Mouse (Mus musculus): ENCODE data around the gene Mzt1. TPM values are rescaled to one million over a fixed set of nuclear protein-coding genes. Genes with fewer than 3 reads are reported as not detected.

Mzt1 gene
- polyA plus RNA-seq, 1 experiment from 2014 or later, result 106 TPM

- no peak for ATAC-seq (ENCODE audit: insufficient number of reproducible peaks, insufficient read depth, low FRiP score, low TSS enrichment)
- no peak overlapping the region for H3K9ac ChIP-seq
- H3K9me3 ChIP-seq, result no peaks in the 10 kb centered on the region
- no peak overlapping the region for H3K4me3 ChIP-seq
- WGBS, result 63% methylated on average over 8 of the region's 8 CpGs
- no peaks in the 10 kb centered on the region for H3K27me3 ChIP-seq
- no peak overlapping the region for H3K27ac ChIP-seq
- H3K4me1 ChIP-seq, result no peaks in the 10 kb centered on the region
- H3K36me3 ChIP-seq, result no peaks in the 10 kb centered on the region
- no peak overlapping the region for H3K4me2 ChIP-seq (replicated peaks)
These were observed 35.6 kb downstream of the Mzt1 start for GRCm38 (mm10) chr14:99010224-99010919.

GRCm38 (mm10) chr14:98994218-98994617, 51.7 kb downstream of the Mzt1 start, which contains the start of gene Rpl36a-ps1:
Rpl36a-ps1 (minus strand) TSS chr14:98994318.
- Histone ChIP-seq H3K36me3 (no peaks in the 10 kb centered on the region), H3K27me3 (no peaks in the 10 kb centered on the region), H3K4me2 (replicated peaks) (no peak within 1 kb of the TSS), H3K9me3 (0 out of 2 replicates have a peak, but pooled peaks cover 3% of the 10 kb centered on the region), H3K4me1 (no peaks in the 10 kb centered on the region), H3K4me3 (no peak within 1 kb of the TSS), H3K27ac (no peak within 1 kb of the TSS), H3K9ac (no peak within 1 kb of the TSS)
- 96% methylated on average over 7 of the region's 7 CpGs for WGBS
- ATAC-seq (ENCODE audit: insufficient number of reproducible peaks, insufficient read depth, low FRiP score, low TSS enrichment), result no peak

GRCm38 (mm10) chr14:98992482-98992881, 53.5 kb downstream of the Mzt1 start:
- H3K4me1 ChIP-seq, result no peaks in the 10 kb centered on the region
- 72% methylated on average over 2 of the region's 2 CpGs for WGBS

GRCm38 (mm10) chr14:98990636-98991035, 55.3 kb downstream of the Mzt1 start:
- Histone ChIP-seq H3K27ac (no peak overlapping the region), H3K4me2 (replicated peaks) (no peak overlapping the region), H3K9ac (no peak overlapping the region), H3K9me3 (no peaks in the 10 kb centered on the region), H3K27me3 (no peaks in the 10 kb centered on the region), H3K4me1 (no peaks in the 10 kb centered on the region), H3K36me3 (no peaks in the 10 kb centered on the region), H3K4me3 (no peak overlapping the region)
- 45% methylated on average over 3 of the region's 3 CpGs for WGBS
- no peak for ATAC-seq (ENCODE audit: insufficient number of reproducible peaks, insufficient read depth, low FRiP score, low TSS enrichment)

More at GRCm38 (mm10) chr14:98992482-98992881, 53.5 kb downstream of the Mzt1 start:
- Histone ChIP-seq H3K27ac (no peak overlapping the region), H3K9ac (no peak overlapping the region), H3K9me3 (0 out of 2 replicates have a peak, but pooled peaks cover 3% of the 10 kb centered on the region), H3K27me3 (no peaks in the 10 kb centered on the region), H3K4me2 (replicated peaks) (no peak overlapping the region), H3K4me3 (no peak overlapping the region), H3K36me3 (no peaks in the 10 kb centered on the region)
- ATAC-seq (ENCODE audit: insufficient number of reproducible peaks, insufficient read depth, low FRiP score, low TSS enrichment), result no peak

- ATAC-seq (ENCODE audit: insufficient number of reproducible peaks, insufficient read depth, low FRiP score, low TSS enrichment), result no peak
- Histone ChIP-seq H3K4me2 (replicated peaks) (no peak overlapping the region), H3K27ac (no peak overlapping the region), H3K27me3 (no peaks in the 10 kb centered on the region), H3K36me3 (no peaks in the 10 kb centered on the region), H3K9ac (no peak overlapping the region), H3K4me3 (no peak overlapping the region), H3K9me3 (no peaks in the 10 kb centered on the region), H3K4me1 (no peaks in the 10 kb centered on the region)
- 32% methylated on average over 3 of the region's 3 CpGs for WGBS
These were observed 56.1 kb downstream of the Mzt1 start for GRCm38 (mm10) chr14:98989818-98990217.

Other genes starting within 250 kb of the Mzt1 start
- 2.0 and 2.7 TPM in 2 replicates for gene Rpl36a-ps1, start 51.8 kb downstream of the Mzt1 start, polyA plus RNA-seq (2016; fragmentation: Nextera tagmentation; extraction: Ambion mirVana)
- 81.8 and 86.2 TPM in 2 replicates for gene Bora, start 88 bp upstream of the Mzt1 start, polyA plus RNA-seq (2016; fragmentation: Nextera tagmentation; extraction: Ambion mirVana)
- gene Pibf1, start 53.3 kb upstream of the Mzt1 start, polyA plus RNA-seq (2016; fragmentation: Nextera tagmentation; extraction: Ambion mirVana), result 21.9 and 28.7 TPM in 2 replicates
- gene Dis3, start 53.6 kb upstream of the Mzt1 start, polyA plus RNA-seq (2016; fragmentation: Nextera tagmentation; extraction: Ambion mirVana), result 41.9 and 49.2 TPM in 2 replicates